Mouse (Mus musculus) lung, postnatal 0 days (tissue): ENCODE results near the gene Arhgap15.

Experiments used
- CTCF ChIP-seq: IDR thresholded peaks from 2 replicates; pipeline ENCODE4 v1.5.1; 2016; ENCODE audit warnings: antibody characterized with exemption, mild to moderate bottlenecking
- EP300 ChIP-seq: IDR thresholded peaks from 2 replicates; pipeline ENCODE4 v1.6.1; 2016; ENCODE audit warnings: antibody characterized with exemption, mild to moderate bottlenecking, control low read depth

DNA sequence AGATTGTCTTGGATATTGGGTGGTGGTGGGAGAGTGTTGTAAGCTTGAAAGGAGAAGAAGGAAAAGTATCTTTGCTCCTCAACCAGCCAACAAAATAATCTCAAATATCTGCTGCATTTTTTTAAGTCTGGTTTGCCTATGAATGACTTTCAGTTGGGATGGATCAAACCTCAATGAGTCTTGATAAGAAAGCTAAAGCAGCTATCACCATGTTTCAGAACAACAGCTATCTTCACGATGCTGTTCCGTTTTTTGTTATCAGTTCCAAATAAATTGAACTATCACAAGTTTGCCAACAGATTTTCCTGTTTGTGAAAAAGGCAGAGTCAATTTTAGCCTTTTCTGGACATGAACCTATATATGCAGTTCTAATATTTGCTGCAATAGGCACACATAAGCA is 197.1 kb downstream of the Arhgap15 start:
- TF ChIP-seq CTCF (no peak), EP300 (no peak)
